Mouse (Mus musculus) ZHBTc4 (cell line): ENCODE data around the gene Dapk3.

Experiments used
- DNase-seq: peaks from one replicate; pipeline ENCODE4 v3.0.0-alpha.2; 2011; ENCODE audit warnings: low read depth, low spot score

Dapk3 gene

DNA sequence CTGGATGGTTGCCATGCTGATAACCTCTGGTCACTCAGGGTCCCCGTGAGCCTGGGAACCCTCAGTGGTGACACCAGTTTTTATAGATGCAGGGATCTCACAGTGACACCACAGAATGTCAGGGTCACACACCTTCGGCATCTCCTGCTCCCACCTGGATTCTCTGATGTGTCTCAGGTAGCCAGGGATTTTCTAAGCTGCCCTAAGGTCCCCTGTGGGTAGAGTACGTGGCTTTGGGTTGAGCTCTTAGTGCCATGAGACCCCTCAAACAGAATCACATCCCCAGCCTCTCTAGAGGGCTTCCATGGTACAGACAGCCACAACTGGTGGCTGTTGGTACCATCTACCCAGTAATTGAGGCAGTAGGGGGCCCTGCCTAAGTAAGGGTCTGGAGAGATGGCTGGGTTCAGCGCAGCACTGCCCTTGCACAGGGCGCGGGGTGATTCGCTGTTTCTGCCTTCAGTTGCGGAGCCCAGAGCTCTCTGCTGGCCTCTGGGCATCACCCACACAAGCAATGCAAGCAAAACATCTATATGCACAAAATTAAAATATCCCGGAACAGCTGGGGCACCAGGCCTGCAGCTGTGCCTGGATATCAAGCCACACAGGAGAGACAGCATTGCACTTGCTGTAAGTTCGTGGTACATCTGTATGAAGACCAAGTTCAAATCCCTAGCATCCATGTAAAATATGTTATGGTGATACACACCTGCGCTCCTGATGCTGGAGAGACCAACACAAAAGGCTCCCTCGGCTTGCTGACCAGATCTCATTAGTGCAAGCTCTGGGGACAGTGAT is 53.9 kb downstream of the Dapk3 start:
- no peak for DNase-seq

DNA sequence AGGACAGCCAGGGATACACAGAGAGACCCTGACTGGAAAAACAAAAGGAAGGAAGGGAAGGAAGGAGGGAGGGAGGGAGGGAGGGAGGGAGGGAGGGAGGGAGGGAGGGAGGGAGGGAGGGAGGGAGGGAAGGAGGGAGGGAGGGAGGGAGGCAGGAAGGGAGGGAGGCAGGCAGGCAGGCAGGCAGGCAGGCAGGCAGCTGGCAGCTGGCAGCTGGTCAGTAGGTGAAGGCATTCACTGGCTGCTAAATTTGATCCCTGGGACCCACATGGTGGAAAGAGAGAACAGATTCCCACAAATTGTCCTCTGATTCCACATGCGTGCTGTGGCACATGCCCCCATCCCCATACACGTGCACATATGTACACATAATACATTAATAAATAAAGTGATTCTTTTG is 55.8 kb downstream of the Dapk3 start:
- no peak for DNase-seq

DNA sequence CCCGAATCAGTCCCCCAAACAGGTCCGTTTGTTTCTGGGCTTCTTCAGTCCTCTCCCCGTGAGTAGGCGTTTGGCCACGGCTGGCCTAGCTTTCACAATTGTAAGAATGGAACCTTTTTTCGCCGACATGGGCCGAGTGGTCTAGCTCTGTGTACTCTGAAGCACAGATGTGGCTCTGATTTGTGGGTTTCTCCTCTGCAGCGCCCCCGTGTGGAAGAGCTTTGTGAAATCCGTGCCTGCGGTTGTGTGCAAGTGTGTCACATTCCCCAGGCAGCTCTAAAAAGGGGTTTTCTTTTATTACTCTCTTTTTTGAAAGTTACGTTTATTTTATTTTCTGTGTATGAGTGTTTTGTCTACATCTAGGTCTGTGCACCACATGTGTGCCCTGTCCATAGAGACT is 58.1 kb downstream of the Dapk3 start:
- DNase-seq: peak; percentile 87

DNA sequence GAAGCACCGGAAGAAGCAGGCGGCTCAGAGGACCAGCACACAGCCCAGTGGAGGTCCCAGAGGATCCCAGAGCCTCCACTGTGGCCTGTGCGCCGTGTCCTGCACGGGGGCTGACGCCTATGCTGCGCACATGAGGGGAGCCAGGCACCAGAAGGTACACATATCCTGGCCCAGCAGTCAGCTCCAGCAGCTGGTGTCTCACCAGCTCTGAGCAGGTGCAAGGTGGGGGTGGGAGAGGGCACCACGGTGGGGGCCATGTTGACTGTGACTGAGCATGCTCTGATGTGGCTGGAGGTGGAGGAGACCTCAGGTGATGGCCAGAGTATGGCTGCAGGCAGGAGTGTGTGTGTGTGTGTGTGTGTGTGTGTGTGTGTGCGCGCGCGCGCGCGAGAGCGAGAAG is 59.2 kb downstream of the Dapk3 start:
- DNase-seq: peak; percentile 38
